Mouse (Mus musculus) adrenal gland (tissue): ENCODE results near the gene Gas1.

Experiments used
- intact Hi-C: fragments of 180-260 bp; cut with DNase I; formaldehyde crosslinking; loops from one replicate; pipeline ENCODE4 v1.15.1; 2025

The Gas1 gene

GRCm38 (mm10) chr13:60173591-60174524 is 3.3 kb downstream of the Gas1 start:
- intact Hi-C loops, result no loop called here

DNA sequence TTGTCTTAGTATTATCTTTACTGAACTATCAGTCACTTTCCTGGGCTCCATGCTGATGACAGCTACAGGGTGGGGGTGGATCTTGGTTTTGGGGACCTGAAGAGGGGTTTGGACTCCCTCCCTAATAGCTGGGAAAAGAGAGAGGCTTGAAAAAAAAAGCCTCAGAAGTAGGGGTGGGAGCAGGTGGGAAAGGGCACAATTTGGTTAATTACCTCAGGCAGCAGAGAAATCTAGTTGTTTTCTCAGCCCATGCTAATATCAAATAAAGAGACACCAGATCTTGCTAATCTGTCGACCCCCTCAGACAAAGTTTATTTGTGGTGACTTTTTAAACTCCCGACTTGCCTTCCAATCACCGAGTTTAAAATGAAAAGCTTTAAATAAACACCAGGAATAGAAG is 4.0 kb downstream of the Gas1 start:
- intact Hi-C loops, result no loop called here

- intact Hi-C loops, result no loop called here
Observed at GRCm38 (mm10) chr13:60172366-60173017, 4.7 kb downstream of the Gas1 start.

- intact Hi-C loops, result no loop called here
Observed at GRCm38 (mm10) chr13:60171781-60172180, 5.4 kb downstream of the Gas1 start.

DNA sequence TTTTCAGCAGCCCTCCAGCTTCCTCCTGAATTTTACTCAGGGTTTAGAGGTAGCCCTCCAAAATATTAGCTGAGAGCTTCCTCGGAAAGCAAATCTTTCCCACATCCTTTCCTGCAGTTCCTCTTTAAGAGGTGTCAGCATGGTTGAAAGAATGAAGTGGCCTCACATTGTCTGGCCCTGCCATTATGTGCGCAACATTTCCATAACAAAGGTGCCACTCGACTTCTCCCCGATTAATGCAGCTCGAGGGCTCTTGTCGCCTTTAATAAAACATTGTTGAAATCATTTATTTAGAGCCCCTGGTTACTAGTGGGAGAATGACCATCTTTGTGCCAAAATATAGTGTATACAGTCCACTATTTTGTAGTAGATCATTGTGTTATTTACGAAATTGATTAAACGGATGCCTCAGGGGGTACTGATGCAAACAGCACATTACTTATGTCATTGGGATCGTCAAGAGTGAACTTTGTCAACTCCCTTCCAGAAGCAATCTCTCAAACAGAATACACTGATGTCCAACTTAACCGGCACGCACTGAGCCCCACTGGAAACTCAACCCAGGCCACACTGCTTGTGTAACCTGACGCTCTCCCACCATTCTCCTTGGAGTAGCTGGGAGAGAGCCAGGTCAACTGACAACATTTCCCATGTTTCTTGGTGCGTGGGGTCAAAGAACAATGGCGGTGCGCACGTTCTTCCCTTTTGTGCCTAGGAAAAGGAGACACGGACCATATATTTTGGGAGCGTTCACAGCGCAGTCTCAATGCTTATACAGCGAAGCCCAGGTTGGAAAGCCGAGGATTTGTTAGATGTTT is 6.1 kb downstream of the Gas1 start:
- intact Hi-C loops, result no loop called here

DNA sequence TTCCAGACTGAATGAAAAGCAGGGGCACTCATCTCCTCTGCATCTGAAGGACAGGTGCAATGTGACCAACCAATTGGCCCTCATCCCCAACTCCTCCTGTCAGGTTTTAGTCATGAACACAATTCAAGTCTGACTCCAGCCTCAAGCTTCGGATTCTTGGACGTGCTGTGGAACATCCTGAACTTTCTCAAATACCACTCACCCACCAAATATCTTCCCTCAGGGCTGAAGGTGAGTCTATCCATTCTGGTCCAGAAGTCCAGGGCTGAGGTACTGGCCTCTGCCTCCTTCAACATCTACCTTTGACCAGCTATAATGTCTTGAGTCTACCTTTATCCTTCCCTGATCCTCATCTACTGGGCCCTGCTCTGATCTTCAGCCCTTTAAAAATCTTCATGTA is 8.1 kb downstream of the Gas1 start:
- intact Hi-C loops, result loop anchor here (5.0 kb wide), 1 partner anchor 52 kb away; no protein-coding TSS in a partner anchor

- intact Hi-C loops, result no loop called here
Observed at GRCm38 (mm10) chr13:60156294-60157126, 20.7 kb downstream of the Gas1 start.

DNA sequence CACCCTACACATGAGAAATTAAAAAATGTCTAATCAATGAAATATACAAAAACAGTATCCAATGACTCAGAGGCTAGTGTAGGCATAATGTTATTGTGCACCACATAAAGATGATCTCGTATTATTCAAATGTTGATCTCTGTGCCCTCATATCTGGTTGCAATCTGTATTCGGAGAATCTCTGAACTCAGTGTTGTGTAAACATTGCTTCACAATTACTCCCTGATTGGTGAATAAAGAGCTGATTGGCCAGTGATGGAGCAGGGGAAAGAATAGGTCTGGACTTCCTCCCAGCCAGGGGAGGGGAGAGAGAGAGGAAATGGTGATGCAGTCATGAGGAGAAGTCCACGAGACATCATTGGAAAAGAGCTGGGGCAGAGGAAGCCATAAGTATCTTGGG is 23.0 kb downstream of the Gas1 start:
- intact Hi-C loops, result no loop called here

- intact Hi-C loops, result no loop called here
Observed at GRCm38 (mm10) chr13:60148235-60148634, 28.9 kb downstream of the Gas1 start.

- intact Hi-C loops, result no loop called here
Observed at GRCm38 (mm10) chr13:60147857-60148181, 29.3 kb downstream of the Gas1 start.

DNA sequence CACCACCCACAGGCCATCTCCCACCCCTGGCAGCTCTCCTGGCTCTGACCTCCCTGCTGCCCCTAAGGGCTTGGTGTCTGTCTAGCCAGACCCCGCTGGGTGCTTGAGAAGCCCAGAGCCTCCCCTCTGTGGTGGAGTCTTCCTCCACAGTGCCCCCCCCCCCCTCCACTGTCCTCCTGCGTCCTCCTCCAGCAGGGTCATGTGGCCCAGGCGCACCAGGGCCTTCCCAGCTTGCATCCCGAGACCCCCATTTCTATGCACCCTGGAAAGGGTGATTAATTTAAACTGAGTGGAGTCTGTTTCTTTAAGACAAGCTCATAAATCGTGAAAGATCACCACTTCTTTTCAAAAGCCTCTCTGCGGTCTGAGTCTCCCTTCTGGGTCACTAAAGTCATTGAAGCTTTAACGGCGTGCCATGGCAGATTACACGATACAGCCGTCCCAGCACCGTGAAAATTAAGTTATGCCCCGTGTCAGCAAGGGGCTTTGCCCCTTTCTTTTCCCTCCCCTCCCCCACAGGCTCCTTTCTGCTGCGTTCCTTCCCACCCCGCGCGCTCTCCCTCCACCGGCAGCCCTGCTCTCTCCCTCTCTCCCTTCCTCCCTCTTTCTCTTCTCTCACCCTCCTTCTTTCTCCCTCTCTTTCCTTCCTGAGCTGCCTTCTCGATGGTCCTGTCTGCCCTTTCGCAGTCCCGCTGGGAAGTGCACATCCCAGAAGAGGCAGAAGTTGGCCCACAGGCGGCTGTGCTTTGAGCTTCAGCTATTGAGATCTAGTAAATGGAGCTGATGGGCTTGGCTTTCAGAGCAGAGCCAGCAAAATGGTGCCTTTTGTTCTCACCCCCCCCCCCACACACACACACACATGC is 29.9 kb downstream of the Gas1 start:
- intact Hi-C loops, result no loop called here

DNA sequence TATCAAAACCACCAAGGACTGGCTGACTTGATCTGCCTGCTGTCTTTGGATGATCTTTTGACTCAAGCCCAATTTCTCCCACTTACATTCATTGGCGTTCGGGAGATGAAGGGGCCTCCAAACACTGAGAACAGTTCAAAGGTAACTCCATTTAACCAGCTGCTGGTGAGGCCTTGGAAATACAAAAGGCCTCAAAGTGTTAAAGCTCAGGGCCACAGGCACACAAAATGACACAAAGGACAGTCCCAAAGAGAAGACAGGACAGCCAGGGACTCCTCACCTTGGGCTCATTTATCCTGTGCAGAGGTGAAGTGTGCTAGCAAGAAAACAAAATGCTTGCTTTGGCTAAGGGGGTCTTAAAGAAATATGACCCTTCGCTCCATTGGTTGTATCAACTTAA is 30.9 kb downstream of the Gas1 start:
- intact Hi-C loops, result no loop called here

DNA sequence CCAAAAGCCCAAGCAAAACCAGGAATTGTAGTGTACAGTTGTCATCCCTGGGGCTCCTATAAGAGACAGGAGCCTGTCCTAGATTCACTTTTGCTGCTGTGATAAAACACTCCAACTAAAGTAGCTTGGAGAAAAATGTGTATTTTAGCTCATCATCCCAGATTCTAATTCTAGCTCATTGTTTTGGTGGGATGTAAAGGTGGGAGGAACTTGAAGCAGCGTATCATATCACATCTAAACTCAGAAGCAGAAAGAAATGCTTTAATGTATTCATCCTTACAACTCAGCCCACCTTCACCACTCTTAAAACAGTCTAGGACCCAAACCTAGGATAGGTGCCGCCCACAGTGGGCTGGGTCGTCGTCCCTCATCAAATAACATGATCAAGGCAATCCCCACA is 40.2 kb downstream of the Gas1 start:
- intact Hi-C loops, result no loop called here

DNA sequence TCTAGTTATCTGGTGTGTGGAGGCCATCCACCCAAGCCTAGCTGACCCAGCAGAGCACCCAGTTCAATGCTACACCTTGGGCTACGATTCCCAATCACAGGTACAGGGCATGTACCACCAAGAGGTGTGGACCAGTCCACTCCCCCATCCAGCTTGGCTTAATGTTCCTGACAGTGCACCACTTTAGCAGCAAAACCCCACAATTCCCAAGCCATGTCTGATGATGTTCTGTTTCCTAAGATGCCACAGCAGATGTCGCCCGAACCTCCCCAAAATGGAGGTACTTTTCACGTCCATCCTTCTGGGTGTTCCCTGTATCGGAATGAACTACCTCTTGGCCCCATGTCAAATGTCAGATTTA is 42.7 kb downstream of the Gas1 start:
- intact Hi-C loops, result no loop called here

- intact Hi-C loops, result no loop called here
Observed at GRCm38 (mm10) chr13:60133716-60134438, 43.3 kb downstream of the Gas1 start.

DNA sequence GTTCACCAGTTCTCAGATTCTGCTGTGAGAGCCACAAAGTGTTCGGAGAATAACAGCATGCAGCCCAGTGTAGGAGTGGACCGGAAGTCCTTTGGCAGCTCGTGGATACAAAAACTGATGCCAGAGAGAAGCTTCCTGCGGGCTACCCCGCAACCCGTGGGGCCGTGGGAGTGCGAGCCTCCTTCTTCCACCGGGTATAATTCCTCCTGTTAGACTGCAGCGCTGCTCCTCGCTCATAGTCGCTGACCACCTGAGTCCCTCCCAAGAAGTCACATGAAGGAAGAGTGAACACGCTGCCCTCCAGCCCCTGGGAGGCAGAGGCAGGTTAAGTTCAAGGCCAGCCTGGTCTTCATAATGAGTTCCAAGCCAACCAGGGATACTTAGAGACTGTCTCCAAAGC is 45.4 kb downstream of the Gas1 start:
- intact Hi-C loops, result no loop called here

- intact Hi-C loops, result no loop called here
Observed at GRCm38 (mm10) chr13:60129541-60129940, 47.6 kb downstream of the Gas1 start.

DNA sequence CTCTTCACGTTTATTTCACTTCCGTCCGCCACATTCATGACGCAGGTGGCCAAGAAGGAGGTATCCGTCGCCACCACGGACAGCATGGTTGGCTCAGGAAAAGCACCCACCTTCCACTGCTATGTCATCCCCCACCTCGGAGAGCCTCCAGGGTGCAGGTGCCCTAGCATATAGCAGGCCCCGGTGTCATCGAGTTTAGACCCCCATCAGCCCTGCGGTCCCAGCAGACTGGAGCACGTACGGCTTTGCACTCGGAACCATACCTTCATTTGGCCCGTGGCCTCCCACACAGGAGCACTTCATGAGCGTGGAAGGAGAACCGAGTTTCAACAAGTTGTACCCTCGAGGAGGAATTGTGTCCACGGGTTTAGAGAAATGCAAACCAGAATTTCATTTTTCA is 50.8 kb downstream of the Gas1 start:
- intact Hi-C loops, result no loop called here

GRCm38 (mm10) chr13:60125501-60126305 is 51.5 kb downstream of the Gas1 start:
- intact Hi-C loops, result no loop called here
